Mouse (Mus musculus) MN1 (cell line): ENCODE results near the gene Klhl24.
"Not testable (repeated sequence)": the region's sequence is repeated elsewhere in the genome, so short reads cannot be mapped to it uniquely, and the experiment has no call there.

Experiments
- DNase-seq: peaks from one replicate; pipeline ENCODE4 v3.0.0-alpha.2; 2016; ENCODE audit warnings: low spot score

The Klhl24 gene

GRCm38 (mm10) chr16:20097069-20097710 is at the start of gene Klhl24:
Gene Klhl24 (plus strand): TSS chr16:20097542.
- peak; percentile 94 for DNase-seq

- DNase-seq: no peak
Observed at GRCm38 (mm10) chr16:20052655-20053054, 44.7 kb upstream of the Klhl24 start.

- no peak for DNase-seq
Observed at GRCm38 (mm10) chr16:20072770-20073169, 24.6 kb upstream of the Klhl24 start.

GRCm38 (mm10) chr16:20076675-20077074 is 20.7 kb upstream of the Klhl24 start:
- no peak for DNase-seq

GRCm38 (mm10) chr16:20080271-20080670 is 17.1 kb upstream of the Klhl24 start:
- no peak for DNase-seq

GRCm38 (mm10) chr16:20084623-20085022 is 12.7 kb upstream of the Klhl24 start:
- no peak for DNase-seq

- no peak for DNase-seq
Observed at GRCm38 (mm10) chr16:20085250-20085905, 12.0 kb upstream of the Klhl24 start.

- no peak for DNase-seq
Observed at GRCm38 (mm10) chr16:20086976-20087375, 10.4 kb upstream of the Klhl24 start.

- no peak for DNase-seq
Observed at GRCm38 (mm10) chr16:20089636-20090035, 7.7 kb upstream of the Klhl24 start.

GRCm38 (mm10) chr16:20090921-20091575 is 6.3 kb upstream of the Klhl24 start:
- no peak for DNase-seq

GRCm38 (mm10) chr16:20095966-20096365 is 1.4 kb upstream of the Klhl24 start:
- no peak for DNase-seq

GRCm38 (mm10) chr16:20097711-20098374 is 501 bp downstream of the Klhl24 start:
- peak; percentile 92 for DNase-seq

- no peak for DNase-seq
Observed at GRCm38 (mm10) chr16:20098375-20098727, 1.0 kb downstream of the Klhl24 start.

GRCm38 (mm10) chr16:20098866-20099629 is 1.7 kb downstream of the Klhl24 start:
- DNase-seq: no peak

GRCm38 (mm10) chr16:20106996-20107395 is 9.7 kb downstream of the Klhl24 start:
- no peak for DNase-seq

GRCm38 (mm10) chr16:20108961-20109360 is 11.6 kb downstream of the Klhl24 start:
- DNase-seq: no peak

- DNase-seq: no peak
Observed at GRCm38 (mm10) chr16:20112649-20113048, 15.3 kb downstream of the Klhl24 start.

GRCm38 (mm10) chr16:20116069-20116468 is 18.7 kb downstream of the Klhl24 start:
- DNase-seq: no peak

- not testable (repeated sequence) for DNase-seq
Observed at GRCm38 (mm10) chr16:20126319-20126883, 29.1 kb downstream of the Klhl24 start.

- DNase-seq: no peak
Observed at GRCm38 (mm10) chr16:20130397-20130796, 33.1 kb downstream of the Klhl24 start.

GRCm38 (mm10) chr16:20140772-20141531 is 43.6 kb downstream of the Klhl24 start, which contains the start of gene Yeats2:
Gene Yeats2 (plus strand): TSS chr16:20141063.
- peak; percentile 89 for DNase-seq
